Mouse (Mus musculus): ENCODE measurements at regions not wholly inside any gene's neighbourhood (a gene's known extent, or its start where the extent isn't known, plus 50 kb on each side); places are given as distances from the start of the nearest gene placed in this dataset.

DNA sequence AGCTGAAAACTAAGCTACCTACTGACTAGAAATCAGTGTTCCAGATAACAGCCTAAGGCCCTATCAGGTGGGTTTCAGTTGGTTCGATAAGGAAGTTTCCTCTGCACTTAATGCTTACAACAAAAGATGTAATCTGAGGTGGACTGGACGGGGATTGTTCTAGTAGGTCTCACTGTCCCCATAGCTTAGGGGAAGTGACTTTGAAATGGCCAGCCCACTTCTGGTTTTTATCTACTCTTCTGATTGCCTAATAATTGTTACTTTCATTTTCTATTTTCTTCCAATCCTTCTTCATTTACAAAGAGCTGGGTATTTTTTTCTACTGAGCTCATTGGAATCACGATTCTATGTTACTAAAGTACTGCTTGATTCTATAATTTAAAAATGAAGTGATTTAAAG, 59.3 kb upstream of the Lpar1 start:
- TF ChIP-seq CTCF (IDR thresholded peaks at IDR 0.05) (no peak), EP300 (IDR thresholded peaks at IDR 0.05; ENCODE audit: insufficient read depth, low read depth, low read length) (no peak)
